Mouse (Mus musculus): ENCODE measurements at regions not wholly inside any gene's neighbourhood (a gene's known extent, or its start where the extent isn't known, plus 50 kb on each side); places are given as distances from the start of the nearest gene placed in this dataset.

DNA sequence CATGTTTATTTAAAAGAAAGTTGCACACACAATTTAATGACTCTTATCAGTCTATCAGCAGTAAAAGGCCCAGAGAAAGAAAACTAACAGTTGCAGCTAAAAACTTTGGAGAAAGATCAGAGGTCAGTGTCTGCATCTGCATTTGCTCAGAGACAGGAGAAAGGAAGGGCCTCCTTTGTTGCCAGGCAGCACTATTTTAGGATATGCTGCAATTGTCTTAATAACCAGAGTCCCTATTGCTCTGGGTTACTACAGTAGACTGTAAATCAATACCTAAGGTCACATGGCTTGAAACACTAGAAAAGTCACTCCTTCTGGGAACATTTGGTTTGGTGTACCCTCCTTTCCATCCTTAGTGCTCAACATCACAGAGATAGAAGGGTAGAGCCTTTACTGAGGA, 175.7 kb downstream of the Hdgfl1 start:
- no peak for DNase-seq (ENCODE audit: inconsistent ontology term)

DNA sequence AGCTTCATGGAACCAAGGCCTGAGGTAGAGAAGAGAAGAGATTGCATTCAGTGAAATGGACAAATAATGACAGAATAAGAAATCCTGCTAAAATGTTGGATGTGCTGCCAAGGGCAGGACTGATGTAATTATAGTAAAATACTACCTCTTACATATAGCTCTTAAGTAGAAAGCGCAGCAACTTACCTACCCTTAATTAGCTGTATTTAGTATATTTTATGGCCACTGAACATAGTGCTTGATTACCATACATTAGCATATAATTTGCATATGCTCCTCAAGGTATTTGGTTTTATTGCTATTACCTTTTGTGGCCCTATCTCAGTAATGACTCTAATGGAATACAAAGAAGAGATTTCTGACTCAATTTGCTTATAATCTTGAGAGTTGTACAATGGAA, 176.2 kb downstream of the Hdgfl1 start:
- no peak for DNase-seq (ENCODE audit: inconsistent ontology term)

DNA sequence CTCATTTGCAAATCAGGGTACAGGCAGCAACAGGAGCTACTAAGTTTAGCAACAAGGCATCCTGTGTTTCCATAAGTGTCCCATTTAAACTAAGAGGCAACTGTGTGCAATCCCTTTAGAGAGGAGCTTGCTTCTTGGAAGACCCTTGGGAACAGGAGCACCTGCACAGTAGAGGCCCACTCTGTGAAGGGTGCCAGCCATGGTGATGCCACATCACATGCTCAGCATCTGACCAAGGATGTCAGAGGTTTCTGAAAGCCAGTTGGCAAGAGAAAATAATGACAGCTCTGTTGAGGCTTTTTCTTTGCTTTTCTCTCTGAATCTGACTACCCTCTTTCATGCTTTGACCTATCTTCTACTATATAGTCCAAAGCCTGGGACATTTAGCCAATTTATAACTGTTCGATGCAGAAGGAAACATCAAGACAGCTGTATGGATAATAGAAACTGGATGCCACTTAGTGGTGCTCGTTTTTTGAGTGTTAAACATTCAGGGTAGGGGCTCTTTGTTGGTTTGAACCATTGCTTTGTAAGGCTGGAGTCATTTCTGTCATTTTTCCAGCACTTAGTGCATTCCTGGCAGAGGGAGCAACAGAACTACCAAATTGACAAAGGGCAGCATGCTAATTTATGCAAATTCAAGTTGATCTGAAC, 193.9 kb downstream of the Hdgfl1 start:
- DNase-seq (ENCODE audit: inconsistent ontology term): peak; percentile 30

DNA sequence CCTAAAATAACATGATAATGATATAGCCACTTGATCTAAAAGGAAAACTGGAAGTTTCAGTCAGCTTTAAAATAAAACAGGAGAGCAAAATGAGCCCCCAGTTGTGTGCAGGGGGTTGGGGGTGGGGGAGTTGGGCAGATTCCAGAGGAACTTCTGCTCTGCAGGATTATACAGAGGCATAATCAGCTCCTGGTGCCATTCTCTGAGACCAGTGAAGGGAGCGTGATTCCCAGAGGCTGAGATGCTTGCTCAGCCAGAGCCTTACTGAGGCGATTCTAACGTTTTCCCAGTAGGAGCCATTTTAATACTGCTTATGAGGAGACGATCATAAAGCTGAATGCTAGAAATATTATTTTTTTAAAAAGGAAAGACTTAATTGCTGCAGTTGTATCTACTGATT, 200.5 kb downstream of the Hdgfl1 start:
- DNase-seq (ENCODE audit: inconsistent ontology term): no peak

DNA sequence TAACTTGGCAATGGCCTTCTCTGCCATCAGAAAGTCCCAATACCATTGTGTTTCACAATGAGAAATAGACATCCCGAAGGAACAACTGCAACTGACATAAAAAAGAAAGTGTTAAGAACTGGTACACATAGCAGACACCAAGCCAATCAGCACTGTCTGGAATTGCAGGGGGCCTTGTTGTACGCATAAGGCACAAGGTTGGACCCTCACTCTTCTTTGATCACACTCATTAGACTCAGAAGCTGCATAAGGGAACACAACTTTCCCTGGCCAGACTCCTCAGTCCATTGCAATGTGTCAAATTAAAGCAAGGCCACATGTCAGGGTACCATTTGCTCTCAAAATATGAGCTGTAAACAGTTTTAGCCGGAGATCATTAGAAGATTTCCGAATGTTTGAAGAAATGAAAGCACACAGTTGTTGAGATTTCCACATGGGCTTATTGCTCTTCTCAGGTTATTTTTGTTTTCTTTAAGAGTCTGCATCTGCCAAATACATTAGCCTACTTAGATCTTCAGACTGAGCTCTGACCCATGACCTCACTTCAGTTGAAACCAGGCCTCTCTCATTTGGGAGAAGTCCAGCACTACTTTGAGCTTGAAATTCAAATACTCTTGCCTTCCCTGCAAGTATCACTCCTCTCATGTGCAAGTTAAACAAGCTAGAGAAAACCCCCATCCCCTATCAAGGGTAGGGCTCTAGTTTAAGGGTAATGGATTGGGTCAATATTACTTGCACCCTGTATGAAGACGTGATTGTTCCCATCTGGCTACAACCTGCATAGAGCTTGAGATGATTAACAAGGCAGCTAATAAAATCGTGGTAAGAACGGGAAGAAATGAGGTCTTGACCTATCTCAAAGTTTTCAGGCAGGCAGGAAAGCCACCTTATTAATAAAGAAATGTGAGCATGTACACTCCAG, 204.8 kb downstream of the Hdgfl1 start:
- no peak for DNase-seq (ENCODE audit: inconsistent ontology term)

DNA sequence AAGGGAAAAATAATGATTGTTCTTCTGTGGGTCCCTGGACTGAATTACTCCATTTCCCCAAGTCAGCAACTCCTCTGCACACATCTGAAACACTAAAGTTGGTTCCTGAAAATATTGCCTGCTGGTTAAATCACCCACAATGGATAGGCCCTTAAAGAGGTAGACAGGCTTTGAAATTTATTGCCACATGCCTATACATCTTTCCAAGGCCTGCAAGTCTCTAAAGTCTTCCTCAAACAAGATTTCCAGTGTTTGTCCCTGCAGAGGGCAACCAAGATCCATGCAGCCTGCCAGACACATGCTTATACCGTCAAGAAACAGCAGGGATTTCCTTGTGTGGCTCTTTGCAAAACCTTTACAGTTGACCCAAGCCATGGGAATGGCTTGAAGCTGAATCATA, 211.6 kb downstream of the Hdgfl1 start:
- no peak for DNase-seq (ENCODE audit: inconsistent ontology term)

DNA sequence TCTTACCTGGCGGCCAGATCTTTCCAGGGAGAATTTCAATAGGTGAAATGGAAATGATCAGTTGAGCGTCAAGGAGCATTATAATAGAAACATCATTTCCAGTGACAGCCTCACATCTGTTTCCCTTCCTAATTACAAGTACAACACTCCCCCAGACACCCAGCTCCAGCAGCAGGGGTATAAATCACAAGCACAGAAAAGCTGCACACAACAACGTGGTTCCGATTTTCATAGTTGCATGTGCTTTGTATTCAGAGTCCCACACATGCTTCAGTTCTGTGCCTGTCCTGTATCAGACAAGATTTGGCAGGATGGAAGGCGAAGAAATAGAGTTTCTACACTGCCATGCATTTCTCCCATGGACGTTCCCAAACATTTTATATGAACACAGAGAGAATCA, 215.7 kb downstream of the Hdgfl1 start:
- no peak for DNase-seq (ENCODE audit: inconsistent ontology term)

DNA sequence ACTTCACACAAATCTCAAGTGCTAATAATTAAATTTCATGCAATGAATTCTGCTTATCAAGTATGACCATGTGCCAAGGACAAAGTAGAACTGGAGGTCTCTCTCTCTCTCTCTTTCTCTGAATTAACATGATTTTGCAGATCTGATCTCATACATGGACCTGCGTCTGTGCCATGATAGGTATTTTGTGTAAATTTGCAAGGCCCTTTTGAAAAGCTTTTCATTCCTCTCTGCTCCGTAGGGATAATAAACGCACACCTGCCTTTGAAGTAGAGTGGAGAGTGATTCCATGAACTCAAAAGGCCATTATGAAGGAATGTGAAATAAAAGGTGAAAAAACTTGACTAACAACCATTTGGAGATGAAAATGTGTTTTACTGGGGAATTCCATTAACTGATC, 217.8 kb downstream of the Hdgfl1 start:
- DNase-seq (ENCODE audit: inconsistent ontology term): no peak

DNA sequence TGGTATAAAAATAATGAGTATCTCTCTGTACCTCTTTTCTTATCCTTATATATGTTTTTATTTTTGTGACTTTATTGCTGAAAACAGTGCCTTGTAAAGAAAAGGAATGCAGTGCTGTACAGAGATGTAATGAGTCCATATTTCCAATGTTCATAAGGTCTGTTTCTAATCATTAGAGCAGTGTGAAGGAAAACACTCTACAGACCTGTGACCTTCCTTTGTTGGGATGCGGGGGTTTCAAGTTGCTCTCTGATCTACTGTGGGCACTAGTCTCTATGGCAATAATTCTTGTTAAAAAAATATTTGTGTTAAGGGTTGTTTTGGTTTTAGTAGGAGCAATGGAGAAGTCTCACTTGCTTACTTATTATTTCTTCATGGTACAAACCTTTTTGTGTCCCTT, 231.0 kb downstream of the Hdgfl1 start:
- DNase-seq (ENCODE audit: inconsistent ontology term): no peak

DNA sequence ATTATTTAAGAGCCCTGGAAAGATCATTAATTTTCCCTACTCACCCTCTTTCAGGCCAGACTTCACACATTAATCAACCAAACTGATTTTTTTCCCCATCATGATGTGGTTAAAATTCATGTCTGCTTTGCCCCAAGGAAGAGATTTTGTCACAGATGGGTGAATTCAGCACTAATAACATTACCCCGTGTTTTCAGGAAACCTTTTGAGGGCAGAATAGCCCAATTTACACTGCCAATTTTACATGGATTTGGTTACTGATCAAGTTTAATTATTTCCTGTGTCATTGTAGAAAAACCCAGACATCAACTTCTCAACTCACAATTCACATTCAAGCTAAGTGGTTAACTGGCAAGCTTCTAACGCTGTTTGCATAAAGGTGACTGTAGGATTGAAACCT, 233.4 kb downstream of the Hdgfl1 start:
- no peak for DNase-seq (ENCODE audit: inconsistent ontology term)

DNA sequence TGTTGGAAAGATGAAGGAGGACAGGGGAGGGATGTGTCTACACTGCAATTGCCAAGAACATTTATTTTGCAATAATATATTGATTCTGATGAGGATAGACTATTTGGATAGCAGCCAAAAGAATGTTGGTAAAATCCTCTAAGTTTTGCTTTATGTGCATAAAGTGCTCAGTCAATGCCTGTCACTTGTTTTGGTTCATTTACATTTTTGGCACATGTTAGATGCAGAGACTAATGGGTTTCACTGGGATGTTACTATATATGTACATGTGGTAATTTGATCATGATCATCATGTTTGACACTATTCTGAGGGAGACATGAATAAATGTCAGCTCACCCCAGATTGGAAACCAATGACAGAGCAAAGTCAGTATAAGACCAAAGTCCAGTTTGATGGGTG, 237.2 kb downstream of the Hdgfl1 start:
- no peak for DNase-seq (ENCODE audit: inconsistent ontology term)

DNA sequence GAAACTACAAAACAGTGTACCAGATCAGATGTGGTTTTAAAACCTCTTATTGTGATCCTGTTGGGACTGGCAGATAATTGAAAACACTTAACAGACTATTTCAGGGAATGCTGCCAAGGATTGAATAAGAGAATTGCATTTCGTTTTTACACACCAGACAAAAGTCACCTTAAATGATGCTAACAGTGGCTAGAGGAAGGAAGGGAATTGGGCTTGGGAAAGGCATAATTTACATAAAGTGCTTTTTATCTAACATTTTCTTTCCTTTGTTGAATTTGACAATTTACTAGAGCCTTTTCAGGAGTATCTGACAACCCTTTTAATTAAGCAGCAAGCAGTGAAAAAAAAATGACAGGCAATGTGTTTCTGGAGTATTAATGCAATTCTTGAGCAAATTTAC, 250.9 kb downstream of the Hdgfl1 start:
- DNase-seq (ENCODE audit: inconsistent ontology term): no peak

DNA sequence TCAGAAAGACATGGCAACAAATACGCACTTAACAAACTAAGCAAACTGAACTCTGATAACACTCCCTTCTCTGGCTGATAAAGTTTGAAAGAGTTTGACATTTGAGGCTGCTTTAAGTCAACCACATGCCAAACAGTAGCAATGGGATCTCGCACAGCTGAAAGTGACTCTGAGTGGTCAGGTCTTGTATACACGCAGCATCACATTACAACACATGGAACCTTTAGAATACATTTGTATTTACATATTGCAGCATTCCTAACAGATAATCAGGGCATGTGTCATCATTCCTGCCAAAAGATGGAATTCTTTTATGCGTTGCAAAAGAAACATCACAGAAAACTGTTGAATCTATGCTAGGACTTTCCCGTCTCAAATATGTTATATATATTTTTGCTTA, 251.5 kb downstream of the Hdgfl1 start:
- no peak for DNase-seq (ENCODE audit: inconsistent ontology term)

DNA sequence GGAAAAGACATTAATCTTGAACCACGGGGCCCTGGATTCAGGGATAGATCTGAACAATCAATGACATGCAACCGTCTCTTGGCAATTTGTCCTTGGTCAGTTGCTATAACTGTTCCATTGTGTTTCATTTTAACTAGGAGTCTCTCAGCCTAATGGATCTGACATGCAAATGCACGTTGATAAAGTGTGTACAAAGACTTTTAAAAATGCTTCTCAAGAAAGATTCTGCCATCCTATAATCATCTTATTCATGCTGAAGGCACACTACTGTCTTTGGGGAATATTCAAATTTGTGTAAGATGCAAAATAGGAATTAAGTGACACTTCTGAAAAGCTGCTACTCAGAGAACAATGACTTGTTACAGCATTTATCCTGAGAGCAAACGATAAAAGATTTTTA, 252.3 kb downstream of the Hdgfl1 start:
- DNase-seq (ENCODE audit: inconsistent ontology term): no peak

DNA sequence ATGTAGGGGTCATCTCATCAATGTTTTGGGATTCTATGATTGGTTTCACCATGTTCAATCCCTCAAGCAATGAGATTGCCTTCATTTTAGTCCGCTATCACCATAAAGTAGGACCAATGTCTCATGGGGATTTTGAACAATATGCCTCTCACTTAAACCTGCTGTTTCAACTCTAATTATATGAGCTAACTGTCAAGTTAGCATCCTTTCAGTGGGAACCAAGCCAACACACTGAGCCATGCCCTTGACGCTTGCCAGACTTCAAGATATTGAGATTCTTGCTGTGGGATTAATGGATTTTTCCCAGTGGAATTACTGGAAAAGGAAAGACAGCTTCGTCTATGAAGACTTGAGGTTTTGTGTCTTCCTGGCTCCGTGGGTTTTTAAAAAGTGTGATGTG, 259.5 kb downstream of the Hdgfl1 start:
- DNase-seq (ENCODE audit: inconsistent ontology term): no peak

DNA sequence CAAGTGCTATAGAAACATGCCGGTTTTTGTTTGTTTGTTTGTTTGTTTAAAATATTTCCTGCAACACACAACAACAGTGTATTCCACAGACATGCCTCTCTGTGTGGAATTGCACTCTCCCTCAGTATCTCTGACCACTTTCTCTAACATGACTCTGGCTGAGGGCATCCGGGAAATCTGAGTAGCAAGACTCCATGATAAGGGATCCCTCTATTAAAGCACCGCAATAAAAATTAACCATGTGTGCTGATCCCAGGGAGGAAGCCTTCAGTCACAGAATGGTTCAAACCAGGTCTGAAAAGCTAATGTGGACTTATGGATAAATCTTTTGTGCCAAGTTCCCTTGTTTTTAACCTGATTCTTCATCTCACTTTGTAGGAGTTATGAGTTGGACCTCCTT, 260.1 kb downstream of the Hdgfl1 start:
- no peak for DNase-seq (ENCODE audit: inconsistent ontology term)

DNA sequence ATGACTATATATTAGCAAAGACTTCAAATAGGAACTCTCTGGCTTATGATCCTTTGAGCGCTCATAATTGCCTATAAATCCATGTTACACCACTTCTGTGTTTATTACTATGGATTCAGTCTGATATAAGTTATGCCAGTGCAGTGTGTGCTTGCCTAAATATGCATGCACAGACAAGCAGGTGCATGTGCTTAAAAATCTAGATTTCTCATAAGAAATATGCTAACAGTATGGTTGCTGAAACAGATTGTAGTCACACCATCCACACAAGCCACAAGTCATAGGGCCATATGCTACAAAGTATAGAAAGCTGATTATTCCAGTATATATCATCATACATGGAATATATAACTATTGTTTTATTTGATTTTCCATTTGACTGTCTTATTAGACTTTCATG, 266.2 kb downstream of the Hdgfl1 start:
- DNase-seq (ENCODE audit: inconsistent ontology term): no peak

DNA sequence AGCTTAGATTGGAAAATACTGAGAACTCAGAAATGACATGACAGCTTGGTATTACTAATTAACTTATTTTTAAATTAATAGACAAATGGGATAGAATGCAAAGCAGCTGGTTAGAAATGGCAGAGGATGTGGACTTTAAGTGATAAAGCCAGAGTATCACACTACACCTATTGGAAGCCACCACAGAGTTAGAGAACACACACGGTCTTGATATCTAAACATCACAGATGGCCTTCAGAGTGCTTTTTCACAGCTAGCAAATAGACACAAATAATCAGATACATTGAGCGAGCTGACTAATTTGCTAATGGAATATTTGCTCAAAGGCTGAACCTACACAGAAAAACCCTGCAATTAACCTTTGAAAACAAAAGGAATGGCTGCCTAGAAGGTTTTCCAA, 272.9 kb downstream of the Hdgfl1 start:
- no peak for DNase-seq (ENCODE audit: inconsistent ontology term)

DNA sequence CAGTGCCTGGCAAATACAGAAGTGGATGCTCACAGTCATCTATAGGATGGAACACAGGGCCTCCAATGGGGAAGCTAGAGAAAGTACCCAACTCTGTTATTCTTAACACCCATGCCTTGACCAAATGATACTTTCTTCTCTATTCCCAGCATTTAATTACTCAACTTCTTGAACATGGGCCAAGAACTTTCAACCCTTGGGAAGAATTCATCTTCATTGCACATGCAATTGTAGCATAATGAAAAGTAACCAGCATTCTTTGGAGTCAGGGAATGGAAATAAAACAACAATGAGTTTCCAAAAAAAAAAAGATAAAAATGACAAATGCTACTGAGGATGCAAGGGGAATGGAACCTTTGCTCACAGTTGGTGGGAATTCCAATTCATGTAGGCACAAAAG, 274.1 kb downstream of the Hdgfl1 start:
- peak; percentile 67 for DNase-seq (ENCODE audit: inconsistent ontology term)

DNA sequence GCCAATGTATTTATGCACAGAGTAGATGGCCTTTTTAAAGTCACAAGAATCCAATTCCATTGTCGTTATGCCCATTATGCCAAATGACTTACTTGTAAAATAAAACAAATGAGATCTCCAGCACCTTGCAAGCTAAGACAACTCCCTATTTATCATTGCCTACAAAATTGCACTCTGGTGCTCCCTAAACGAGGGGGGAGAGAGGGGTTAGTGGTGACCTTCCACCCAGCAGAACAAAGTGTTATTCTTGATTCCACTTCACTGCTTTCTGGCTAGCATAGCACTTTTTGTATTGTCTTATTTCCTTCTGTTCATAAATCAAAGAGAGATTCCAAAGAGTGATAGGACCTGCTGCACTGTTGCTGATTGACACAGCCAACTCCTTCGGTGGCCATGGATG, 300.6 kb downstream of the Hdgfl1 start:
- no peak for DNase-seq (ENCODE audit: inconsistent ontology term)

DNA sequence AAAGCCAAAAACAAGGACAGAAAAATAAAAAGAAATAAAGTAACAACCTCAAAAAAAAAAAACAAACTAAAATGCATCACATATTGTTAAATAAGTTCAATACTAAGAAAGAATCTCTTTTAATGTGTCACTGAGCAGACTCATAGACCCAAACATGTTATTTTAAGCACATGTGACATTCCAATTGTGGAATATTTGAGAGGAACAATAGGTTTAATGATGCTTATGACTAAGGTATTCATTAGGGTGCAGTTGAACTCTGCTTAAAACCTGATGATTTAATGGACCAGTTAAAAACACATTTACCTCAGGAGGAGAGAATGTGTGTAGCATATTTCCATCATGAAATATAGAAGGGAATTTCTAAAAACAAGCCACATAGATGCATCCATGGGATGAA, 302.4 kb downstream of the Hdgfl1 start:
- peak; percentile 24 for DNase-seq (ENCODE audit: inconsistent ontology term)

DNA sequence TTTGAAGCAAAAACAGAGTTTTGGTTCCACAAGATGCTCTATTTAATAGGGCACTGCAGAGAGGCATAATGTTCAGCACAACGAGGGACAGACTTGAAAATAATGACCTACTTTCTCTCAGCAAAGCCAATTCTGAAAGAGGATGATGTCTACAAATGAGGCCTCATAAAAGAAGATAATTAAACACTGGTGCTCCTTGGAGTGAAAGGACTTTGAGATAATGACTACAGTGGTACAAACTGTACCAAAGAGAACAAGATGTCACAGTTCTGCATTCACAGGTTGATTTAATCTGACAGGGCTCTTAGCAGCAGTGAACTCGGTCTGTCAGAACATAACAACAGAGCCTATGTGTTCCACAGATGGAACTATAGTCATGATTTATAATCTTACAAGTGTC, 305.4 kb downstream of the Hdgfl1 start:
- peak; percentile 76 for DNase-seq (ENCODE audit: inconsistent ontology term)

DNA sequence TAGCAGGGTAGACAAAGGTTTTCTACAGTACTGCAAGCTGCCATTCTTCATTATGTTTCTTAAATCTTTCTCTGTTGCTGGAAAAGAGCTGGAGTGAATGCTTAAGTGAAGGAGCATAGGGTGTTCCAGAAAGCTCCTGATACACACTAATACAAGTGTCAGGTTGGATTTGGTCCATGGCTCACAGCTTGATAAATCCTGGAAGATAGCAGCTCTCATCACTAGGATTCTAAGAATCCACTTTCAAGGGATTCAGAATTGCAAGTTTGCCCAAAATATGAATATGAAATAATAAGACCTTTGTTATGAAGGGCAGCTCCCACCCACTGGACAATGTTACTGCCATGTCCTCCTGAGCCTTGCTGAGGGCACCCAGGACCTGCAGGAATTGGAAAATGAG, 305.9 kb downstream of the Hdgfl1 start:
- no peak for DNase-seq (ENCODE audit: inconsistent ontology term)
